Mouse (Mus musculus) thymus, postnatal 25 days (tissue): ENCODE measurements around the gene Tnnc1.

ENCODE experiments used
- DNase-seq: peaks from one replicate; pipeline ENCODE4 v3.0.0; 2022

Tnnc1 gene

GRCm38 (mm10) chr14:31208084-31208483 lies at the start of gene Tnnc1:
Gene Tnnc1 (plus strand): TSS chr14:31208312.
- no peak for DNase-seq

- DNase-seq = no peak
Measured at GRCm38 (mm10) chr14:31160196-31161150, 47.6 kb upstream of the Tnnc1 start.

- no peak for DNase-seq
Measured at GRCm38 (mm10) chr14:31161191-31161590, 46.9 kb upstream of the Tnnc1 start.

- DNase-seq = no peak
Measured at GRCm38 (mm10) chr14:31161638-31162037, 46.5 kb upstream of the Tnnc1 start.

- DNase-seq = no peak
Measured at GRCm38 (mm10) chr14:31164067-31164466, 44.0 kb upstream of the Tnnc1 start.

GRCm38 (mm10) chr14:31165010-31165409 lies 43.1 kb upstream of the Tnnc1 start:
- no peak for DNase-seq

- no peak for DNase-seq
Measured at GRCm38 (mm10) chr14:31165458-31165857, 42.7 kb upstream of the Tnnc1 start.

GRCm38 (mm10) chr14:31165991-31166630 lies 42.0 kb upstream of the Tnnc1 start:
- DNase-seq = no peak

GRCm38 (mm10) chr14:31166827-31167226 lies 41.3 kb upstream of the Tnnc1 start:
- DNase-seq = no peak

- DNase-seq = no peak
Measured at GRCm38 (mm10) chr14:31168425-31168824, 39.7 kb upstream of the Tnnc1 start, which contains the start of gene Stab1. Gene Stab1 (minus strand): TSS chr14:31168641.

- DNase-seq = no peak
Measured at GRCm38 (mm10) chr14:31169508-31169907, 38.6 kb upstream of the Tnnc1 start.

- no peak for DNase-seq
Measured at GRCm38 (mm10) chr14:31170963-31171362, 37.1 kb upstream of the Tnnc1 start.

- DNase-seq = no peak
Measured at GRCm38 (mm10) chr14:31171386-31171785, 36.7 kb upstream of the Tnnc1 start.

GRCm38 (mm10) chr14:31171821-31172220 lies 36.3 kb upstream of the Tnnc1 start:
- no peak for DNase-seq

GRCm38 (mm10) chr14:31172781-31173455 lies 35.2 kb upstream of the Tnnc1 start:
- DNase-seq = no peak

GRCm38 (mm10) chr14:31173537-31173936 lies 34.6 kb upstream of the Tnnc1 start:
- DNase-seq = no peak

- no peak for DNase-seq
Measured at GRCm38 (mm10) chr14:31177287-31177686, 30.8 kb upstream of the Tnnc1 start.

GRCm38 (mm10) chr14:31177715-31178114 lies 30.4 kb upstream of the Tnnc1 start:
- DNase-seq = no peak

GRCm38 (mm10) chr14:31179677-31180365 lies 28.3 kb upstream of the Tnnc1 start:
- DNase-seq = no peak

- no peak for DNase-seq
Measured at GRCm38 (mm10) chr14:31181512-31181911, 26.6 kb upstream of the Tnnc1 start.

- no peak for DNase-seq
Measured at GRCm38 (mm10) chr14:31182786-31183290, 25.3 kb upstream of the Tnnc1 start.

- DNase-seq = no peak
Measured at GRCm38 (mm10) chr14:31183541-31183940, 24.6 kb upstream of the Tnnc1 start.

GRCm38 (mm10) chr14:31184195-31184594 lies 23.9 kb upstream of the Tnnc1 start:
- no peak for DNase-seq
